Mouse (Mus musculus) midbrain, postnatal 0 days (tissue): ENCODE measurements around the gene Dach1. TPM values are rescaled to one million over a fixed set of nuclear protein-coding genes. Genes with fewer than 3 reads are reported as not detected.

Source experiments
- ATAC-seq: fragments of 200-750 bp; cut with Nextera tagmentation; 2 replicates; pipeline ENCODE4 v1.8.0; 2017; ENCODE audit warnings: moderate number of reproducible peaks, mild to moderate bottlenecking, moderate TSS enrichment, moderate library complexity; ENCODE audit not compliant: low FRiP score
- DNase-seq: peaks from one replicate; pipeline ENCODE4 v3.0.0-alpha.2; 2015; ENCODE audit warnings: low spot score
- H3K27ac ChIP-seq: fragments of 300-500 bp; sonication (generic); 2 replicates; pipeline ENCODE4 v1.5.1; 2014; ENCODE audit warnings: low read depth, mild to moderate bottlenecking, low read length, mixed read lengths
- H3K27me3 ChIP-seq: fragments of 300-500 bp; sonication (generic); 2 replicates; pipeline ENCODE4 v1.6.1; 2014; ENCODE audit warnings: low read length, control low read depth, mixed read lengths; ENCODE audit not compliant: insufficient read depth
- H3K36me3 ChIP-seq: fragments of 300-500 bp; sonication (generic); 2 replicates; pipeline ENCODE4 v1.6.1; 2014; ENCODE audit warnings: low read length, control low read depth, mixed read lengths; ENCODE audit not compliant: insufficient read depth
- H3K4me1 ChIP-seq: fragments of 300-500 bp; sonication (generic); 2 replicates; pipeline ENCODE4 v1.6.1; 2014; ENCODE audit warnings: mild to moderate bottlenecking, control low read depth, antibody characterized with exemption, low read length, mixed read lengths; ENCODE audit not compliant: insufficient read depth
- H3K4me2 ChIP-seq: fragments of 300-500 bp; sonication (generic); 2 replicates; pipeline ENCODE4 v1.6.1; 2014; ENCODE audit warnings: low read depth, mild to moderate bottlenecking, low read length, mixed read lengths; ENCODE audit not compliant: poor library complexity, severe bottlenecking
- H3K4me3 ChIP-seq: fragments of 300-500 bp; sonication (generic); 2 replicates; pipeline ENCODE4 v1.5.1; 2014; ENCODE audit warnings: low read depth, mild to moderate bottlenecking, low read length, moderate library complexity
- H3K9ac ChIP-seq: fragments of 300-500 bp; sonication (generic); replicated peaks from 2 replicates; pipeline ENCODE4 v1.6.1; 2014; ENCODE audit warnings: mild to moderate bottlenecking, low read length, moderate library complexity, mixed read lengths; ENCODE audit not compliant: poor library complexity, severe bottlenecking
- H3K9me3 ChIP-seq: fragments of 300-500 bp; sonication (generic); 2 replicates; pipeline ENCODE4 v1.6.1; 2016; ENCODE audit warnings: low read length, control low read depth
- CTCF ChIP-seq: IDR thresholded peaks from 2 replicates; pipeline ENCODE4 v1.5.1; 2016; ENCODE audit warnings: antibody characterized with exemption, mild to moderate bottlenecking
- WGBS: fragments of 180-500 bp; shearing (Covaris S2); extraction: QIAGEN DNeasy Blood & Tissue Kit; methylation state at CpG from one replicate; pipeline ENCODE4 v1.1.7; 2014; 5-methylcytosine and 5-hydroxymethylcytosine counted together
- polyA plus RNA-seq: library from polyadenylated mRNA; unstranded; fragments of >200 nt; fragmentation: Nextera tagmentation; extraction: Ambion mirVana; gene quantifications from 2 replicates; pipeline ENCODE4 v1.2.1, GENCODE M21; 2015
- total RNA-seq: library from RNA; depleted of rRNA; stranded (reverse); fragments of >200 nt; gene quantifications from 2 replicates; pipeline ENCODE4 v1.2.3, GENCODE M21; 2014

Gene Dach1
- total and polyA plus RNA-seq, 2 experiments from 2014 or later = 6.4 to 14.5 TPM

- WGBS = 82% methylated on average over 1 of the region's 1 CpGs
- Histone ChIP-seq H3K27ac (no peak overlapping the region), H3K4me3 (no peak overlapping the region), H3K9ac (no peak overlapping the region), H3K27me3 (no peaks in the 10 kb centered on the region), H3K36me3 (no peaks in the 10 kb centered on the region), H3K4me1 (no peaks in the 10 kb centered on the region), H3K4me2 (no peak overlapping the region), H3K9me3 (no peaks in the 10 kb centered on the region)
- TF ChIP-seq CTCF = no peak
- DNase-seq (no peak), ATAC-seq (no peak)
Measured at GRCm38 (mm10) chr14:98116627-98117026, 52.9 kb downstream of the Dach1 start.

- Histone ChIP-seq H3K4me1 (no peaks in the 10 kb centered on the region), H3K9ac (no peak overlapping the region), H3K27me3 (no peaks in the 10 kb centered on the region), H3K27ac (no peak overlapping the region), H3K36me3 (no peaks in the 10 kb centered on the region), H3K4me2 (no peak overlapping the region), H3K4me3 (no peak overlapping the region), H3K9me3 (no peaks in the 10 kb centered on the region)
- no peak for DNase-seq
- no peak for TF ChIP-seq CTCF
- no peak for ATAC-seq
- 80% methylated on average over 1 of the region's 1 CpGs for WGBS
Measured at GRCm38 (mm10) chr14:98113106-98113505, 56.5 kb downstream of the Dach1 start.

- H3K4me1 ChIP-seq = no peaks in the 10 kb centered on the region
- DNase-seq = no peak
- H3K36me3 ChIP-seq = no peaks in the 10 kb centered on the region
- no peaks in the 10 kb centered on the region for H3K9me3 ChIP-seq
- H3K4me2 ChIP-seq = no peak overlapping the region
- no peak for TF ChIP-seq CTCF
- WGBS = 99% methylated on average over 2 of the region's 2 CpGs
- no peak overlapping the region for H3K9ac ChIP-seq
- H3K27me3 ChIP-seq = no peaks in the 10 kb centered on the region
- ATAC-seq = no peak
- no peak overlapping the region for H3K27ac ChIP-seq
- H3K4me3 ChIP-seq = no peak overlapping the region
Measured at GRCm38 (mm10) chr14:98109929-98110328, 59.6 kb downstream of the Dach1 start.

GRCm38 (mm10) chr14:98108764-98109163, 60.8 kb downstream of the Dach1 start:
- ATAC-seq = no peak

GRCm38 (mm10) chr14:98106208-98106607, 63.4 kb downstream of the Dach1 start:
- Histone ChIP-seq H3K4me2 (no peak overlapping the region), H3K27me3 (no peaks in the 10 kb centered on the region), H3K9me3 (no peaks in the 10 kb centered on the region), H3K27ac (no peak overlapping the region), H3K4me3 (no peak overlapping the region), H3K9ac (no peak overlapping the region), H3K4me1 (no peaks in the 10 kb centered on the region), H3K36me3 (no peaks in the 10 kb centered on the region)
- TF ChIP-seq CTCF = no peak
- no peak for DNase-seq
- no peak for ATAC-seq

More at GRCm38 (mm10) chr14:98108764-98109163, 60.8 kb downstream of the Dach1 start:
- TF ChIP-seq CTCF = no peak
- no peak overlapping the region for H3K4me3 ChIP-seq
- peak; percentile 80 for DNase-seq
- no peaks in the 10 kb centered on the region for H3K4me1 ChIP-seq
- H3K27me3 ChIP-seq = no peaks in the 10 kb centered on the region
- no peak overlapping the region for H3K9ac ChIP-seq
- WGBS = 39% methylated on average over 3 of the region's 3 CpGs
- no peaks in the 10 kb centered on the region for H3K9me3 ChIP-seq
- H3K4me2 ChIP-seq = no peak overlapping the region
- no peak overlapping the region for H3K27ac ChIP-seq
- H3K36me3 ChIP-seq = no peaks in the 10 kb centered on the region

GRCm38 (mm10) chr14:98104314-98104955, 65.1 kb downstream of the Dach1 start:
- no peak overlapping the region for H3K4me2 ChIP-seq
- H3K9me3 ChIP-seq = no peaks in the 10 kb centered on the region
- DNase-seq (peak; percentile 34), ATAC-seq (no peak)
- H3K9ac ChIP-seq = no peak overlapping the region
- 84% methylated on average over 10 of the region's 10 CpGs for WGBS
- no peak for TF ChIP-seq CTCF
- H3K4me3 ChIP-seq = no peak overlapping the region
- no peak overlapping the region for H3K27ac ChIP-seq
- H3K27me3 ChIP-seq = no peaks in the 10 kb centered on the region
- no peaks in the 10 kb centered on the region for H3K4me1 ChIP-seq
- H3K36me3 ChIP-seq = no peaks in the 10 kb centered on the region
